Mouse (Mus musculus) liver, embryonic 14.5 days (tissue): ENCODE measurements at regions not wholly inside any gene's neighbourhood (a gene's known extent, or its start where the extent isn't known, plus 50 kb on each side); places are given as distances from the start of the nearest gene placed in this dataset.

ENCODE experiments used
- ATAC-seq: fragments of 200-750 bp; cut with Nextera tagmentation; 2 replicates; pipeline ENCODE4 v1.8.0; 2017; ENCODE audit warnings: moderate number of reproducible peaks, mild to moderate bottlenecking, moderate library complexity; ENCODE audit not compliant: insufficient read depth
- DNase-seq, 3 experiments: peaks; one replicate each; pipeline ENCODE4 v3.0.0-alpha.2; 2012 to 2013; ENCODE audit warnings: low read depth in 3 of 3, low spot score in 3 of 3
- H3K27ac ChIP-seq: fragments of 300-500 bp; sonication (generic); 2 replicates; pipeline ENCODE4 v1.5.1; 2014; ENCODE audit warnings: moderate library complexity, mild to moderate bottlenecking, control low read depth, inconsistent platforms
- H3K27me3 ChIP-seq: fragments of 300-500 bp; sonication (generic); 2 replicates; pipeline ENCODE4 v1.6.1; 2014; ENCODE audit warnings: mild to moderate bottlenecking, low read length, moderate library complexity; ENCODE audit not compliant: control insufficient read depth, insufficient read depth
- H3K36me3 ChIP-seq: fragments of 300-500 bp; sonication (generic); replicated peaks from 2 replicates; pipeline ENCODE4 v1.6.1; 2014; ENCODE audit warnings: low read depth; ENCODE audit not compliant: control insufficient read depth, insufficient read depth
- H3K4me1 ChIP-seq, 2 experiments: fragments of 200-500 bp in 1 of 2; fragments of 300-500 bp in 1 of 2; sonication (generic) in 1 of 2; replicated peaks; 2 replicates each; pipeline ENCODE4 v1.6.1; 2012 to 2014; ENCODE audit warnings: antibody characterized with exemption in 1 of 2, inconsistent platforms in 1 of 2, low read length in 1 of 2; ENCODE audit not compliant: control insufficient read depth in 2 of 2, insufficient read depth in 2 of 2
- H3K4me2 ChIP-seq: fragments of 300-500 bp; sonication (generic); 2 replicates; pipeline ENCODE4 v1.6.1; 2014; ENCODE audit warnings: low read depth, mild to moderate bottlenecking, control low read depth, moderate library complexity
- H3K4me3 ChIP-seq, 2 experiments: fragments of 200-500 bp in 1 of 2; fragments of 300-500 bp in 1 of 2; sonication (generic) in 1 of 2; 2 replicates each; pipeline ENCODE4 v1.5.1; 2012 to 2014; ENCODE audit warnings: low read depth in 2 of 2, low read length in 2 of 2, mild to moderate bottlenecking in 2 of 2, control low read depth in 1 of 2, inconsistent platforms in 1 of 2, moderate library complexity in 1 of 2; ENCODE audit not compliant: insufficient read depth in 1 of 2
- H3K9ac ChIP-seq: fragments of 300-500 bp; sonication (generic); replicated peaks from 2 replicates; pipeline ENCODE4 v1.6.1; 2014; ENCODE audit warnings: mild to moderate bottlenecking, control low read depth, moderate library complexity
- H3K9me3 ChIP-seq: fragments of 300-500 bp; sonication (generic); 2 replicates; pipeline ENCODE4 v1.6.1; 2016; ENCODE audit warnings: low read length, mixed read lengths; ENCODE audit not compliant: control insufficient read depth
- CTCF ChIP-seq: IDR thresholded peaks from 2 replicates; pipeline ENCODE4 v1.5.1; 2016; ENCODE audit warnings: antibody characterized with exemption, low read depth, control low read depth
- EP300 ChIP-seq: IDR thresholded peaks from 2 replicates; pipeline ENCODE4 v1.6.1; 2016; ENCODE audit warnings: antibody characterized with exemption, low read depth
- WGBS: fragments of 180-500 bp; shearing (Covaris S2); extraction: QIAGEN DNeasy Blood & Tissue Kit; methylation state at CpG from one replicate; pipeline ENCODE4 v1.1.7; 2014; ENCODE audit not compliant: insufficient replicate concordance; 5-methylcytosine and 5-hydroxymethylcytosine counted together

GRCm38 (mm10) chr12:79905828-79906737 is 206.7 kb downstream of the Zfp36l1 start:
- Histone ChIP-seq H3K9me3 (no peaks in the 10 kb centered on the region), H3K9ac (no peak overlapping the region), H3K4me1 (peaks cover 5 to 20% of the 10 kb centered on the region in 2 experiments; a peak in 3 of 4 replicates), H3K27ac (no peak overlapping the region), H3K4me3 (no peak overlapping the region), H3K36me3 (no peaks in the 10 kb centered on the region), H3K27me3 (no peaks in the 10 kb centered on the region), H3K4me2 (no peak overlapping the region)
- DNase-seq (no peak), ATAC-seq (no peak)
- WGBS, result 45% methylated on average over 10 of the region's 10 CpGs
- no peak for TF ChIP-seq CTCF
- TF ChIP-seq EP300, result no peak

GRCm38 (mm10) chr12:79904913-79905549 is 207.8 kb downstream of the Zfp36l1 start:
- WGBS, result 44% methylated on average over 2 of the region's 2 CpGs
- no peak for ATAC-seq

GRCm38 (mm10) chr12:79902761-79903160 is 210.1 kb downstream of the Zfp36l1 start:
- no peaks in the 10 kb centered on the region for H3K36me3 ChIP-seq
- WGBS, result 63% methylated on average over 7 of the region's 7 CpGs
- ATAC-seq, result no peak
- H3K27me3 ChIP-seq, result no peaks in the 10 kb centered on the region
- no peak for DNase-seq
- no peak overlapping the region for H3K9ac ChIP-seq
- no peaks in the 10 kb centered on the region for H3K9me3 ChIP-seq
- H3K27ac ChIP-seq, result no peak overlapping the region
- peaks cover 5 to 27% of the 10 kb centered on the region in 2 experiments; a peak in 3 of 4 replicates for H3K4me1 ChIP-seq
- no peak overlapping the region for H3K4me2 ChIP-seq
- H3K4me3 ChIP-seq, result no peak overlapping the region
- TF ChIP-seq CTCF, result no peak
- no peak for TF ChIP-seq EP300

More at GRCm38 (mm10) chr12:79904913-79905549, 207.8 kb downstream of the Zfp36l1 start:
- no peak overlapping the region for H3K27ac ChIP-seq
- H3K9ac ChIP-seq, result no peak overlapping the region
- H3K4me1 ChIP-seq, result peaks cover 5 to 18% of the 10 kb centered on the region in 2 experiments; a peak in 3 of 4 replicates
- no peak overlapping the region for H3K4me2 ChIP-seq
- no peaks in the 10 kb centered on the region for H3K27me3 ChIP-seq
- no peak overlapping the region for H3K4me3 ChIP-seq
- TF ChIP-seq CTCF, result no peak
- no peak for TF ChIP-seq EP300
- H3K9me3 ChIP-seq, result no peaks in the 10 kb centered on the region
- H3K36me3 ChIP-seq, result no peaks in the 10 kb centered on the region
- no peak for DNase-seq

- no peak overlapping the region for H3K4me2 ChIP-seq
- H3K4me3 ChIP-seq, result no peak overlapping the region
- H3K27ac ChIP-seq, result no peak overlapping the region
- no peaks in the 10 kb centered on the region for H3K27me3 ChIP-seq
- ATAC-seq (no peak), DNase-seq (no peak)
- no peak for TF ChIP-seq EP300
- TF ChIP-seq CTCF, result no peak
- no peak overlapping the region for H3K9ac ChIP-seq
- no peaks in the 10 kb centered on the region for H3K36me3 ChIP-seq
- H3K9me3 ChIP-seq, result no peaks in the 10 kb centered on the region
- peaks cover 5 to 23% of the 10 kb centered on the region in 2 experiments; a peak in 3 of 4 replicates for H3K4me1 ChIP-seq
- 51% methylated on average over 7 of the region's 7 CpGs for whole genome bisulfite sequencing
Observed at GRCm38 (mm10) chr12:79902163-79902562, 210.7 kb downstream of the Zfp36l1 start.
